Mouse (Mus musculus): Measurements from ENCODE around the gene Ddit4.

DNA sequence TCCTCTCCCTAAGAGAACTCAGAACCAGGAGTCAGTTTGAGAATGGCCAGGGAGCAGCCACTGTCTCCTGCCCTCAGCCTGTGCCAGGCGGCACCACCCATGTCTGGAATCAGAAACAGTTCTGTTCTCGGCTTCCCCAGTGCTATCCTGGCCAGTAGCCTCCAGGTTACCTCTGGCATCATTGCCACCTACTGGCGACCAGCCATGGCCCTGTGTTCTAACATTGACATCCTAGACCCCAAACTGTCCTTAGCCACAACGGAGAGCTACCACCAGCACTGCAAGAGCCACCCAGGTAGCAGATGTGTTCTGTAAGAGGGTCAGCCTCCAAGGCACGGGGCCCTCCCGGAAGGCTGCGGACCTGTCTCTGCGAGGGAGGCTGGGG lies 49.0 kb downstream of the Ddit4 start:
- TF ChIP-seq FLI1 (IDR thresholded peaks at IDR 0.05; ENCODE audit: low read length) (no peak), GATA1 (IDR thresholded peaks at IDR 0.05; ENCODE audit: borderline replicate concordance, low read length) (no peak)

Measured in megakaryocyte, embryonic 14.5 days (primary cell).